In genomic region chr10:121858086-121858485, GRCm38 (mm10) we compare ENCODE assay signal across 21 mouse cellular contexts.
"Had no signal": no experiment of that assay in that cellular context is flagged by ENCODE, and none has a peak within 500 bp of the region (broad histone marks: within the 10 kb centered on the region; RNA-seq: fewer than 3 reads in every experiment).

No protein-coding gene starts in this region.

- H3K4me2 ChIP-seq: limb, embryonic 12.5 days; limb, embryonic 15.5 days; liver, embryonic 11.5 days; lung, embryonic 14.5 days; midbrain, embryonic 12.5 days; midbrain, embryonic 15.5 days; neural tube, embryonic 12.5 days; neural tube, embryonic 15.5 days had no signal

- H3K27ac ChIP-seq: kidney, postnatal 0 days; limb, embryonic 12.5 days; limb, embryonic 15.5 days; liver, embryonic 14.5 days; macrophage; midbrain, embryonic 12.5 days; neural tube, embryonic 12.5 days; neural tube, embryonic 15.5 days; stomach, postnatal 0 days had no signal

- ATAC-seq: liver, postnatal 0 days; lung, postnatal 0 days; midbrain, embryonic 15.5 days had no signal

- H3K9me3 ChIP-seq: limb, embryonic 12.5 days; limb, embryonic 15.5 days; midbrain, embryonic 12.5 days; midbrain, embryonic 15.5 days; neural tube, embryonic 12.5 days; neural tube, embryonic 15.5 days had no signal

- H3K9ac ChIP-seq: limb, embryonic 12.5 days; limb, embryonic 15.5 days; liver, embryonic 14.5 days; liver, postnatal 0 days; lung, embryonic 14.5 days; midbrain, embryonic 12.5 days; midbrain, embryonic 15.5 days; neural tube, embryonic 12.5 days; neural tube, embryonic 15.5 days had no signal

- H3K36me3 ChIP-seq: midbrain, embryonic 15.5 days had no signal

- H3K27me3 ChIP-seq: limb, embryonic 12.5 days; limb, embryonic 15.5 days; midbrain, embryonic 12.5 days; midbrain, embryonic 15.5 days; neural tube, embryonic 12.5 days; neural tube, embryonic 15.5 days had no signal

- H3K4me3 ChIP-seq: limb, embryonic 12.5 days; limb, embryonic 15.5 days; midbrain, embryonic 12.5 days; midbrain, embryonic 15.5 days; neural tube, embryonic 12.5 days; neural tube, embryonic 15.5 days had no signal

- DNase-seq: kidney, adult 9 months; kidney, postnatal 36 days; liver, postnatal 0 days; lung, embryonic 14.5 days; right cerebral cortex, adult 18-20 months; right cerebral cortex, postnatal 14 days; right cerebral cortex, postnatal 4 days; thymus, adult 2 months; thymus, postnatal 25 days had no signal
